Mouse (Mus musculus) brown adipose tissue, adult 24 weeks (tissue): ENCODE results near the gene Fbxo24. TPM values are rescaled to one million over a fixed set of nuclear protein-coding genes. Genes with fewer than 3 reads are reported as not detected.
"Not testable (repeated sequence)": the region's sequence is repeated elsewhere in the genome, so short reads cannot be mapped to it uniquely, and the experiment has no call there.

Source experiments
- H3K27ac ChIP-seq: fragments of 200-500 bp; replicated peaks from 2 replicates; pipeline ENCODE4 v1.5.1; 2012; ENCODE audit warnings: low read depth, mild to moderate bottlenecking, low read length
- H3K4me1 ChIP-seq: fragments of 200-500 bp; 2 replicates; pipeline ENCODE4 v1.6.1; 2012; ENCODE audit warnings: low read length, mixed read lengths; ENCODE audit not compliant: control insufficient read depth, insufficient read depth, insufficient read length
- H3K4me3 ChIP-seq: fragments of 200-500 bp; 2 replicates; pipeline ENCODE4 v1.5.1; 2012; ENCODE audit warnings: low read depth, mild to moderate bottlenecking, low read length, moderate library complexity; ENCODE audit not compliant: insufficient read depth
- polyA plus RNA-seq: library from polyadenylated mRNA; stranded (reverse); fragments of >200 nt; gene quantifications from 2 replicates; pipeline ENCODE4 v1.2.4, GENCODE M21; 2012; ENCODE audit not compliant: missing spikeins, insufficient read depth, insufficient read length

Fbxo24 gene
- polyA plus RNA-seq, 1 experiment: not detected

GRCm38 (mm10) chr5:137629306-137629721 lies 512 bp upstream of the Fbxo24 start:
- Histone ChIP-seq H3K4me1 (peaks cover 16% of the 10 kb centered on the region), H3K27ac (peak overlapping the region; percentile 45), H3K4me3 (peak overlapping the region; percentile 82)

- Histone ChIP-seq H3K4me1 (peaks cover 16% of the 10 kb centered on the region), H3K27ac (peak overlapping the region; percentile 88), H3K4me3 (peak overlapping the region; percentile 76)
Observed at GRCm38 (mm10) chr5:137627991-137628390, 811 bp downstream of the Fbxo24 start.

DNA sequence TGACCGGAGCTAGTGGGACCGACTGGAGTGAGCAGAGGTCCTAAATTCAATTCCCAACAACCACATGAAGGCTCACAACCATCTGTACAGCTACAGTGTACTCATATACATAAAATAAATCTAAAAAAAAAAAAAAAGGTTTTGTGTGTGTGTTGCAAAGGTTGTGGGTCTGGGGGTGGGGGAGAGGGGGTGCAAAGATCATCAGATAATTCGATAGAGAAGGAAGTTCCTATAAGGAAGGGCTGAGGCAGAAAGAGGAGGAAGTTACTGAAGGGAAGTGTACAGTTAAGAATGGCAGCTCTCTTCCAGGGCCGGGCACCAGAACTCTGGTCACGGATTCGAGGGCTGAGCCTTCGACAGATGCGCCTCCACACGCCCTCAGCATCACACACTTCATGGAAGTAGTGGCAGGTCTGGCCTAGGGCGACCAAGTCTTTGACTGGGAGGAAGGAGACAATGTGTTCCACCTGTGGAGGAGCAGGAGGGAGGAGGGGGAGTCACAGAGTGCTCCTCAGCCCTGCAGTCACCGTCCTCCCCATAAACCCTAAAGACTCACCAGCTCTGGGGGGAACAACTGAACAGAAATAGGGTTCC lies 4.8 kb downstream of the Fbxo24 start:
- H3K27ac ChIP-seq: no peak overlapping the region
- no peaks in the 10 kb centered on the region for H3K4me1 ChIP-seq
- H3K4me3 ChIP-seq: no peak overlapping the region

DNA sequence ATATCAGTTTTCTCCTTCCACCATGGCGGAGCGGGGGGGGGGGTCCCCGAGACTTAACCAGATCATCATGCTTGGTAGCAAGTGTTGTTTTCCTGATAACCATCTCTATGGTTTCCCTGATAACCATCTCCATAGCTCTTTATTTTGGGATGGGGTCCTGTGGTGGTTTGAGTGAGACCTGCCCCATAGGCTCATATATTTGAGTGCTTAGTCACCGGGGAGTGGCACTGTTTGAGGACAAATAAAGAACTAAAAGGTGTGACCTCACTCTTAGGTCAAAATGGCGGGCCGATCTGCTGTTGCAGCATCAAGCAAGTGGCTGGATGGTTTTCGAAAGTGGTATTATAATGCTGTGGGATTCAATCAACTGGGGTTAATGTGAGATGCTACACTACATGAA lies 13.5 kb downstream of the Fbxo24 start:
- Histone ChIP-seq H3K27ac (no peak overlapping the region), H3K4me3 (no peak overlapping the region), H3K4me1 (peaks cover 10% of the 10 kb centered on the region)

DNA sequence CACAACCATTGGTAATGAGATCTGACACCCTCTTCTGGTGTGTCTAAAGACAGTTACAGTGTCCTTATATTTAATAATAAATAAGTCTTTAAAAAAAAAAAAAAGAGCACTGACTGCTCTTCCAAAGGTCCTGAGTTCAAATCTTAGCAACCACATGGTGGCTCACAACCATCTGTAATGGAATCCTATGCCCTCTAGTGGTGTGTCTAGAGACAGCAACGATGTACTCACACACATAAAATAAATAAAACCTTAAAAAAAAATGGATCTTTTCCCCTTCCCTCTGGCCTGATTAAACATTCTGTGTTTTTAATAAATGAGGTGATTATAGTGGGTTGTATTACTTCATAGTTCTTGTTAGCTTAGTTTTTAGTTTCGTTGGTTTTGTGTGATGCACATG lies 13.9 kb downstream of the Fbxo24 start:
- H3K4me3 ChIP-seq, H3K27ac ChIP-seq: not testable (repeated sequence)
- peaks cover 13% of the 10 kb centered on the region for H3K4me1 ChIP-seq

DNA sequence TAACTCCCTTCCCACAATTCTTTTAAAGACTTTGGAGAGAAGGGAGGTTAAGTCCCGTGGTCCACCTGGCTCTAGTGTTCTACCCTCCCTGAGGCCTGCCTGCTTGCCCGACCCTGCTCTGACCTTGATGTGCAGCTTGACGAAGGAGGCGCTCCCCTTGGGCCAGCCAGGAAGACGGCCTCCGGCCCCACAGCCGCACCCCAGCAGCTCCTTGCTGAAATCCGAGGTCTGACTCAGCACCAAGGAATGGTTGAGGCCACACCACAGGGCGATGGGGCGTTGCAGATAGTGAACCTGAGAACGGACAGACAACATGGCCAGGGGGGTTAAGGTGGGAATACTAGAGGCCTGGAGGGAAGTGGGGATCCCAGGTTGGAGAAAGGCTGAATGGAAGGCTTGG lies 15.3 kb downstream of the Fbxo24 start, which contains the start of gene Pcolce:
Gene Pcolce (minus strand): TSS at position 235 of the 400 bp plus-strand sequence.
- Histone ChIP-seq H3K4me3 (no peak within 1 kb of the TSS), H3K4me1 (peaks cover 20% of the 10 kb centered on the region), H3K27ac (peak within 1 kb of the TSS; percentile 71)

- peak overlapping the region; percentile 55 for H3K27ac ChIP-seq
- no peak overlapping the region for H3K4me3 ChIP-seq
- peaks cover 20% of the 10 kb centered on the region for H3K4me1 ChIP-seq
Observed at GRCm38 (mm10) chr5:137613076-137613475, 15.7 kb downstream of the Fbxo24 start.

DNA sequence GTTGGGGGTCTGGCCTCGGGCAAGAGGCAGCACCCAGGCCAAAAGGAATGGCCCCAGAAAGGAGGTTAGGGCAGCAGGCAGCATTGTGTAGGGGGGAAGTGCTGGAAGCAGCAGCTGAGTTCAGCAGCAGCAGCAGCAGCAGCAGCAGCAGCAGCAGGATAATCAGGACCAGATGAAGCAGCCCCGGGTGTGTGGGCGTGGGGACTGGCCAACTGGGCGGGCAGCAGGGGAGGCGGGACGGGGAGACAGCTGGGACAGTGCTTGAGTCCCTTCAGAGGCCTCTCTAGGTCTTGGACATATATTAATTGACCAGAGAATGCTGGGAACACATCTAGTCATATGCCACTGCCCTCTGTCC lies 17.6 kb downstream of the Fbxo24 start:
- Histone ChIP-seq H3K4me1 (peaks cover 20% of the 10 kb centered on the region), H3K4me3 (peak overlapping the region; percentile 48), H3K27ac (peak overlapping the region; percentile 83)

GRCm38 (mm10) chr5:137610548-137611244 lies 18.1 kb downstream of the Fbxo24 start:
- Histone ChIP-seq H3K4me1 (peaks cover 20% of the 10 kb centered on the region), H3K4me3 (peak overlapping the region; percentile 48), H3K27ac (peak overlapping the region; percentile 83)

DNA sequence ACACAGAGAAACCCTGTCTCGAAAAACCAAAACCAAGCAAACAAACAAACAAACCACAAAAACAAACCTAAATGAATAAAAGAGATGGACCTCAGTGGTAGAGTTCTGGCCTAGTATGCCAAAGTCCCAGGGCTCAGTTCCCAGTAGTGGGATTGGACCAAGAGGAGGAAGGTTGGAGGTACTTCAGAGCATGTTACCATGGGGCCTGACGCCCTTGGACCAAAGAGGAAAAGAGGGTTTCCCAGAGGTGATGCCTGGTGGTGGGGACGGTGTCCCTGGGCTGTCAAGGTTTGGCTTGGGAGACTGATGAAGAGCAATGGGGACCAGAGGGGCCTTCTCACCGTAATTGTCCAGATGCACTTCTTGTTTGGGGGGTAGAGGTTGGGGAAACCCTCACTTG lies 18.7 kb downstream of the Fbxo24 start:
- Histone ChIP-seq H3K4me1 (peaks cover 20% of the 10 kb centered on the region), H3K27ac (peak overlapping the region; percentile 53), H3K4me3 (peak overlapping the region; percentile 48)

GRCm38 (mm10) chr5:137609292-137609691 lies 19.5 kb downstream of the Fbxo24 start:
- Histone ChIP-seq H3K4me1 (peaks cover 20% of the 10 kb centered on the region), H3K4me3 (peak overlapping the region; percentile 48), H3K27ac (no peak overlapping the region)

DNA sequence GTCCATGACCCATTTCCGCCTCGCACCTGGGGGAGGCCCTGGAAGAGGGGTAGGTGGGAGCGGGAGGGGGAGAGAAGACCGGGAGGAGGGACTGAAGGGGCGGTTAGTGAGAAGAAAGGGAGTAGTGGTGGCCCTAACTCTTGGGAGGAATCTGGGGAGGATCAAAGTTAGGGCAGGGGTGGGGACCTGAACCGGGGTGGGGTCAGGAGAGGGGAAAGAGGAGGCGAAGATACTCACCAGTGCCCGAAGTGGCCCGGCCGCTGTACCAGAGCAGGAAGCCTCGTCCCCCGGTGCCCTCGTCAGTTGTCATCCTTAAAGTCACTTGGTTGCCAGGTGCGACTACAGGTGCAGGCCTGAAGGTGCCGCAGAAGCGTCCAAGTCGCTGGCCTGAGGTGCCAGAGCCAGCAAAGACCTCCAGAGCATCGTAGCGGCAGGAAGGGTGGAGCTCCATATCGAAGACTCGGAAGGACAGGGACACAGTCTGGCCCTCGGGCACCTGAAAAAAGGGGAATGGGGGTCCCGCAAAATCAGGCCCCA lies 20.1 kb downstream of the Fbxo24 start:
- Histone ChIP-seq H3K27ac (no peak overlapping the region), H3K4me1 (peaks cover 17% of the 10 kb centered on the region), H3K4me3 (peak overlapping the region; percentile 48; the same call in 1 of the 2 replicates)

DNA sequence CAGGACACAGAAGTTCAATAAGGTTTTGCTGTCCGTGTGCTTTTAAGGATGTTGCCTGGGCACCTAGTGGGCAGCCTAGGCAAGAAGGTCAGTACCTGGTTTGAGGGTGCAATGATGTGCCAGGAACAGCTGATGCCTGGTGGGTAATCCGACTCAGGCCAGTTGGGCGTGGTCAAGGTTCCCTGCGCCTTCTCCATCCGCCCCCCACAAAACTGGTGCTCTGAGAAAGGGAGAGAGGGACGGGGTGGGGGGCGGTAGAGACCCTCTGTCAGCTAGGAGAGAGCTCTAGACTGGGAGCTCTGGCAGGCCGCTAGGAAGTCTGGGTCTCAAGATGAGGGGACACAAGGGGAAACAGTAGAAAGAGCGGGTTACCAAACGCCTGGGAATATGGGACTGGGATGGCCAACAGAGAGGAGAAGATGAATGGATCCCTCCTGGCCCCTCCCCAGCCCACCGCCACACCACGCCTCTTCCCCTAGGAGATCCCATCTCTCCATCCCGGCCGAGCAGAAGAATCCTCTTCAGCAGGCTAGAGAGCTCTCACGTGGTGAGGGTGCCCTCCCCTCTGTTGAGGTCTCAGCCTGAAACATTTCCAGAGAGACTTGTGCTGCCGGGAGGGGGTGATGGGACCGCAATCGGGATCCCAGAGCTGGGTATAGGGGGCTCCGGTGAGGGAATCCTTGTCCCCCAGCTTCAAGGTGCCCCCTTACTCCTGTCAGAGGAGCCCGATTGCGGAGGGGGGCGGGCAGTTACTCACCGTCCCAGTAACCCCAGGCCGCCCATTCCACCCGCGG lies 20.7 kb downstream of the Fbxo24 start:
- H3K4me3 ChIP-seq: no peak overlapping the region
- H3K4me1 ChIP-seq: peaks cover 15% of the 10 kb centered on the region
- H3K27ac ChIP-seq: no peak overlapping the region

DNA sequence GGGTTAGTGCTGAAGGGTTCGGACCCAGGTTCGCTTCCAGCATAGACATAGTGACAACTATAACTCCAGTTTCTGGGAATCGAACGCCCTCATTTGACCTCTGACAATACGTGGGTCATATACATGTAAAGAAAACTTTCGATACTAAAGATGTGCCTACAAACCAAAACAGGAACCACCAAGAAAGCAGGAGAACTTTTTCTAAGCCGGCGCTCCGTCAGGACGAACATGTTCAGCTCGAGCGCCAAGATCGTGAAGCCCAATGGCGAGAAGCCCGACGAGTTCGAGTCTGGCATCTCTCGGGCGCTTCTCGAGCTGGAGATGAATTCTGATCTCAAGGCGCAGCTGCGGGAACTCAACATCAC lies 27.5 kb downstream of the Fbxo24 start:
- Histone ChIP-seq H3K4me1 (peaks cover 10% of the 10 kb centered on the region), H3K4me3 (peak overlapping the region; percentile 60), H3K27ac (peak overlapping the region; percentile 67)

GRCm38 (mm10) chr5:137600619-137601364 lies 28.0 kb downstream of the Fbxo24 start, which contains the start of gene Mospd3:
Gene Mospd3 (minus strand): TSS chr5:137601058.
- H3K27ac ChIP-seq: peak within 1 kb of the TSS; percentile 100

More at GRCm38 (mm10) chr5:137600619-137601364, 28.0 kb downstream of the Fbxo24 start, which contains the start of gene Mospd3:
- peak within 1 kb of the TSS; percentile 92 for H3K4me3 ChIP-seq
- H3K4me1 ChIP-seq: peaks cover 10% of the 10 kb centered on the region
